ENCODE assay signal across 8 mouse cellular contexts in the genomic region with DNA sequence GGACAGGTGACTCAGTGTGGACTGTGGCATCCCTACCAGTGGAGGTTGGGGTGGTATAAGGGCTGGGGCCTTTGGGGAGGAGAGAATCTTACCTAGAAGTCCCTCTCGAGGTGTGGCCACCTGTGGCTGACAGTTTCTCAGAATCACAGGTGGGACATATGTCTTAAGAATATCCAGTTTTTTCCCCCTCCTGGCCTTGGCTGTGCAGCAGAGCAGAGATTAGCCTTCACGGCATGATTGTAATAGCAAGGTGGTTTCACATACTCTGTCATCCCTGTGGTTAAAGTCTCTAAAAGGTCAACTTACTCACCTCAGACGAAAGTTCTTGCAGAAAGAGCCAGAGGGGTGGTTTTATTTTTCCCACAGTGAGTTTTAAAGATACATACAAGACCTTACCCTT. TPM values are rescaled to one million over a fixed set of nuclear protein-coding genes. Genes with fewer than 3 reads are reported as not detected.
A peak's percentile ranks its signal among the peaks of the same experiment; 100 is the strongest.
DNase-seq lines count a peak whose midpoint lies in the region; ATAC-seq and TF ChIP-seq lines count a peak whose summit lies in the region.

No protein-coding gene starts in this region.

- peak overlapping the region; percentile 99 for H3K27ac ChIP-seq in gastrocnemius, adult 2 months
- no peak overlapping the region for H3K27ac ChIP-seq in forebrain, embryonic 13.5 days
- H3K27ac ChIP-seq in liver, embryonic 14.5 days: no peak overlapping the region

- H3K4me3 ChIP-seq in gastrocnemius, adult 2 months: peak overlapping the region; percentile 93
- peak overlapping the region; percentile 77 for H3K4me3 ChIP-seq in forebrain, embryonic 13.5 days
- H3K4me3 ChIP-seq in liver, embryonic 14.5 days (ENCODE audit: insufficient read depth in 1 of 2, low read depth in 2 of 2, low read length in 2 of 2): peak overlapping the region; percentile 68 to 84

- H3K4me2 ChIP-seq in forebrain, embryonic 13.5 days: peak overlapping the region; percentile 95
- H3K4me2 ChIP-seq in liver, embryonic 14.5 days (ENCODE audit: low read depth): peak overlapping the region; percentile 84

- intact Hi-C loops in gastrocnemius, adult 2 months (cut with DNase I): loop anchor here (5.0 kb wide), 1 partner anchor 72 kb away; no protein-coding TSS in a partner anchor
- intact Hi-C loops in gastrocnemius, postnatal 36 days (cut with DNase I): loop anchor here (5.0 kb wide), 1 partner anchor 72 kb away; no protein-coding TSS in a partner anchor

- H3K4me1 ChIP-seq in forebrain, embryonic 13.5 days: peaks cover 32% of the 10 kb centered on the region
- H3K4me1 ChIP-seq in liver, embryonic 14.5 days (replicated peaks; ENCODE audit: control insufficient read depth in 2 of 2, insufficient read depth in 2 of 2, low read length in 1 of 2): peaks cover 6 to 9% of the 10 kb centered on the region in 2 experiments

- no peaks in the 10 kb centered on the region for H3K36me3 ChIP-seq in forebrain, embryonic 13.5 days (ENCODE audit: poor library complexity, severe bottlenecking)
- no peaks in the 10 kb centered on the region for H3K36me3 ChIP-seq in liver, embryonic 14.5 days (replicated peaks; ENCODE audit: control insufficient read depth, insufficient read depth, low read depth)

- no peak for TF ChIP-seq EP300 in liver, embryonic 14.5 days (IDR thresholded peaks at IDR 0.05; ENCODE audit: low read depth)

- peaks cover 57% of the 10 kb centered on the region for H3K27me3 ChIP-seq in forebrain, embryonic 13.5 days
- peaks cover 26% of the 10 kb centered on the region for H3K27me3 ChIP-seq in liver, embryonic 14.5 days (ENCODE audit: control insufficient read depth, insufficient read depth, low read length)

- DNase-seq in gastrocnemius, adult 2 months: peak; percentile 27
- no peak for DNase-seq in gastrocnemius, postnatal 36 days
- peak; percentile 65 for DNase-seq in A20 (ENCODE audit: low read depth, low spot score)
- DNase-seq in liver, embryonic 14.5 days (ENCODE audit: low read depth in 3 of 3, low spot score in 3 of 3): no peak
- no peak for DNase-seq in c-Kit-positive CD71-positive TER-119-positive erythroid progenitor cells, embryonic 14.5 days (ENCODE audit: low spot score)
- no peak for DNase-seq in thymus, postnatal 4 days

- 24% methylated on average over 3 of the region's 3 CpGs for WGBS in forebrain, embryonic 13.5 days
- 28% methylated on average over 3 of the region's 3 CpGs for WGBS in liver, embryonic 14.5 days (ENCODE audit: insufficient replicate concordance)

- no peak for ATAC-seq in forebrain, embryonic 13.5 days
- no peak for ATAC-seq in liver, embryonic 14.5 days (ENCODE audit: insufficient read depth)
- no peak for ATAC-seq in monocyte, adult 5-6 weeks (replicated peaks; ENCODE audit: insufficient number of reproducible peaks, low FRiP score, low TSS enrichment, poor library complexity, severe bottlenecking)

- H3K9ac ChIP-seq in forebrain, embryonic 13.5 days: no peak overlapping the region
- H3K9ac ChIP-seq in liver, embryonic 14.5 days (replicated peaks): no peak overlapping the region

- H3K9me3 ChIP-seq in forebrain, embryonic 13.5 days (replicated peaks): no peaks in the 10 kb centered on the region
- no peaks in the 10 kb centered on the region for H3K9me3 ChIP-seq in liver, embryonic 14.5 days (ENCODE audit: control insufficient read depth, low read length)

- TF ChIP-seq CTCF in gastrocnemius, adult 2 months (IDR thresholded peaks at IDR 0.05): no peak
- TF ChIP-seq CTCF in liver, embryonic 14.5 days (IDR thresholded peaks at IDR 0.05; ENCODE audit: low read depth): no peak

RNA-seq across cellular contexts. Expression of a gene that starts 2.4 kb away (rescaled TPM):
- 10 to 100 TPM; 31.2 to 36.6 TPM for total RNA-seq in gastrocnemius, adult 2 months (2021)
- total RNA-seq in gastrocnemius, postnatal 36 days (2021): 10 to 100 TPM; 19.0 to 29.2 TPM
- 1.9 TPM in 2 replicates for polyA plus RNA-seq in forebrain, embryonic 13.5 days (2015; fragmentation: Nextera tagmentation; extraction: Ambion mirVana)
- polyA plus RNA-seq in liver, embryonic 14.5 days (2012; rRNA removed): 1.00 and 1.0 TPM in 2 replicates
- polyA plus RNA-seq in liver, embryonic 14.5 days (2014; fragmentation: Nextera tagmentation; extraction: Ambion mirVana): 1.4 and 1.6 TPM in 2 replicates
- 7.4 to 10.3 TPM (median 8.6 TPM) in 3 replicates for total RNA-seq in monocyte, adult 5-6 weeks (2017)

Comparison
In these comparisons a context has a peak if more than half of its experiments do, and no peak if none do; other contexts are left out.
1. DNase-seq: peak in gastrocnemius, adult 2 months (single experiment) and A20 (single experiment); none in gastrocnemius, postnatal 36 days (0 of 2), liver, embryonic 14.5 days (0 of 3), c-Kit-positive CD71-positive TER-119-positive erythroid progenitor cells, embryonic 14.5 days (single experiment) and thymus, postnatal 4 days (single experiment).
2. Peak in every context shown above with its lines, with median percentiles within 50 percentile points of each other: H3K4me3 ChIP-seq.